Mouse (Mus musculus) lung, postnatal 0 days (tissue): ENCODE results near the gene Cplx2. TPM values are rescaled to one million over a fixed set of nuclear protein-coding genes. Genes with fewer than 3 reads are reported as not detected.
A peak's percentile ranks its signal among the peaks of the same experiment; 100 is the strongest.

Experiments
- ATAC-seq: fragments of 200-750 bp; cut with Nextera tagmentation; 2 replicates; pipeline ENCODE4 v1.8.0; 2017; ENCODE audit warnings: moderate library complexity
- DNase-seq: peaks from one replicate; pipeline ENCODE4 v3.0.0-alpha.2; 2016; ENCODE audit warnings: low spot score
- H3K27ac ChIP-seq: fragments of 300-500 bp; sonication (generic); 2 replicates; pipeline ENCODE4 v1.5.1; 2014; ENCODE audit warnings: antibody characterized with exemption, mild to moderate bottlenecking, low read length, mixed read lengths
- H3K27me3 ChIP-seq: fragments of 300-500 bp; sonication (generic); replicated peaks from 2 replicates; pipeline ENCODE4 v1.6.1; 2014; ENCODE audit warnings: low read length, mixed read lengths; ENCODE audit not compliant: insufficient read depth
- H3K36me3 ChIP-seq: fragments of 300-500 bp; sonication (generic); 2 replicates; pipeline ENCODE4 v1.6.1; 2014; ENCODE audit warnings: low read length, mixed read lengths; ENCODE audit not compliant: insufficient read depth
- H3K4me1 ChIP-seq: fragments of 300-500 bp; sonication (generic); 2 replicates; pipeline ENCODE4 v1.6.1; 2014; ENCODE audit warnings: antibody characterized with exemption, low read depth, low read length, mixed read lengths; ENCODE audit not compliant: insufficient read depth
- H3K4me2 ChIP-seq: fragments of 300-500 bp; sonication (generic); replicated peaks from 2 replicates; pipeline ENCODE4 v1.6.1; 2014; ENCODE audit warnings: low read depth, mild to moderate bottlenecking, low read length, moderate library complexity, mixed read lengths
- H3K4me3 ChIP-seq: fragments of 300-500 bp; sonication (generic); 2 replicates; pipeline ENCODE4 v1.5.1; 2014; ENCODE audit warnings: low read depth, low read length
- H3K9ac ChIP-seq: fragments of 300-500 bp; sonication (generic); replicated peaks from 2 replicates; pipeline ENCODE4 v1.6.1; 2014; ENCODE audit warnings: low read depth, mild to moderate bottlenecking
- H3K9me3 ChIP-seq: fragments of 300-500 bp; sonication (generic); 2 replicates; pipeline ENCODE4 v1.6.1; 2016; ENCODE audit warnings: low read length, mixed read lengths
- CTCF ChIP-seq: IDR thresholded peaks from 2 replicates; pipeline ENCODE4 v1.5.1; 2016; ENCODE audit warnings: antibody characterized with exemption, mild to moderate bottlenecking
- EP300 ChIP-seq: IDR thresholded peaks from 2 replicates; pipeline ENCODE4 v1.6.1; 2016; ENCODE audit warnings: antibody characterized with exemption, mild to moderate bottlenecking, control low read depth
- WGBS: fragments of 180-500 bp; shearing (Covaris S2); extraction: QIAGEN DNeasy Blood & Tissue Kit; methylation state at CpG from one replicate; pipeline ENCODE4 v1.1.7; 2014; 5-methylcytosine and 5-hydroxymethylcytosine counted together
- polyA plus RNA-seq: library from polyadenylated mRNA; unstranded; fragments of >200 nt; fragmentation: Nextera tagmentation; extraction: Ambion mirVana; gene quantifications from 2 replicates; pipeline ENCODE4 v1.2.1, GENCODE M21; 2015

Cplx2 gene
- polyA plus RNA-seq, 1 experiment from 2014 or later, result 3.1 TPM

GRCm38 (mm10) chr13:54425269-54425668, 54.1 kb downstream of the Cplx2 start:
- H3K27me3 ChIP-seq, result no peaks in the 10 kb centered on the region
- no peaks in the 10 kb centered on the region for H3K9me3 ChIP-seq
- DNase-seq, result peak; percentile 63
- WGBS, result 13% methylated on average over 2 of the region's 2 CpGs
- no peak overlapping the region for H3K4me3 ChIP-seq
- no peak overlapping the region for H3K4me2 ChIP-seq
- TF ChIP-seq CTCF (no peak), EP300 (no peak)
- no peak overlapping the region for H3K27ac ChIP-seq
- peak; percentile 92 for ATAC-seq
- H3K4me1 ChIP-seq, result peaks cover 4% of the 10 kb centered on the region; the same call in 1 of the 2 replicates
- no peaks in the 10 kb centered on the region for H3K36me3 ChIP-seq
- no peak overlapping the region; the same call in 1 of the 2 replicates for H3K9ac ChIP-seq

GRCm38 (mm10) chr13:54426781-54427655, 55.9 kb downstream of the Cplx2 start:
- H3K4me3 ChIP-seq, result no peak overlapping the region
- H3K9ac ChIP-seq, result no peak overlapping the region
- no peaks in the 10 kb centered on the region for H3K27me3 ChIP-seq
- H3K4me2 ChIP-seq, result no peak overlapping the region
- H3K36me3 ChIP-seq, result no peaks in the 10 kb centered on the region
- peaks cover 4% of the 10 kb centered on the region; the same call in 1 of the 2 replicates for H3K4me1 ChIP-seq
- no peak for TF ChIP-seq CTCF
- no peak for TF ChIP-seq EP300
- ATAC-seq (no peak), DNase-seq (no peak)
- no peak overlapping the region for H3K27ac ChIP-seq
- H3K9me3 ChIP-seq, result no peaks in the 10 kb centered on the region
- 65% methylated on average over 10 of the region's 10 CpGs for WGBS

GRCm38 (mm10) chr13:54428771-54429170, 57.6 kb downstream of the Cplx2 start:
- H3K27ac ChIP-seq, result no peak overlapping the region
- H3K4me3 ChIP-seq, result no peak overlapping the region
- H3K9me3 ChIP-seq, result no peaks in the 10 kb centered on the region
- 62% methylated on average over 3 of the region's 3 CpGs for WGBS
- no peaks in the 10 kb centered on the region for H3K27me3 ChIP-seq
- H3K36me3 ChIP-seq, result no peaks in the 10 kb centered on the region
- H3K9ac ChIP-seq, result no peak overlapping the region
- ATAC-seq (peak; percentile 54), DNase-seq (peak; percentile 67)
- TF ChIP-seq EP300, result no peak
- no peak overlapping the region for H3K4me2 ChIP-seq
- peaks cover 4% of the 10 kb centered on the region; the same call in 1 of the 2 replicates for H3K4me1 ChIP-seq

GRCm38 (mm10) chr13:54430051-54430450, 58.9 kb downstream of the Cplx2 start:
- no peak overlapping the region for H3K27ac ChIP-seq
- no peak for DNase-seq
- no peaks in the 10 kb centered on the region for H3K9me3 ChIP-seq
- WGBS, result 27% methylated on average over 2 of the region's 2 CpGs
- no peaks in the 10 kb centered on the region for H3K27me3 ChIP-seq
- H3K9ac ChIP-seq, result no peak overlapping the region
- no peak for ATAC-seq
- TF ChIP-seq CTCF (no peak), EP300 (no peak)
- no peak overlapping the region for H3K4me3 ChIP-seq
- peaks cover 4% of the 10 kb centered on the region; the same call in 1 of the 2 replicates for H3K4me1 ChIP-seq
- no peak overlapping the region for H3K4me2 ChIP-seq
- H3K36me3 ChIP-seq, result no peaks in the 10 kb centered on the region

GRCm38 (mm10) chr13:54431161-54431560, 60.0 kb downstream of the Cplx2 start:
- H3K27me3 ChIP-seq, result no peaks in the 10 kb centered on the region
- ATAC-seq (no peak), DNase-seq (no peak)
- H3K4me3 ChIP-seq, result no peak overlapping the region
- no peaks in the 10 kb centered on the region for H3K4me1 ChIP-seq
- H3K27ac ChIP-seq, result no peak overlapping the region
- H3K4me2 ChIP-seq, result no peak overlapping the region
- 77% methylated on average over 9 of the region's 9 CpGs for WGBS
- no peak overlapping the region for H3K9ac ChIP-seq
- no peaks in the 10 kb centered on the region for H3K36me3 ChIP-seq
- TF ChIP-seq CTCF (no peak), EP300 (no peak)
- H3K9me3 ChIP-seq, result no peaks in the 10 kb centered on the region

Other genes starting within 250 kb of the Cplx2 start
- gene Hrh2, start 179.2 kb upstream of the Cplx2 start, polyA plus RNA-seq, result 0.12 TPM in 2 replicates
- gene Thoc3, start 97.5 kb downstream of the Cplx2 start, polyA plus RNA-seq, result 56.5 and 60.8 TPM in 2 replicates
- 2.6 and 2.8 TPM in 2 replicates for gene Simc1, start 132.4 kb downstream of the Cplx2 start, polyA plus RNA-seq
- 95.1 and 105 TPM in 2 replicates for gene 4833439L19Rik, start 194.1 kb downstream of the Cplx2 start, polyA plus RNA-seq
- gene Arl10, start 203.7 kb downstream of the Cplx2 start, polyA plus RNA-seq, result 19.1 and 21.4 TPM in 2 replicates
- 29.4 and 31.0 TPM in 2 replicates for gene Nop16, start 218.7 kb downstream of the Cplx2 start, polyA plus RNA-seq
- gene Higd2a, start 218.9 kb downstream of the Cplx2 start, polyA plus RNA-seq, result 243 and 247 TPM in 2 replicates
- gene Cltb, start 240.0 kb downstream of the Cplx2 start, polyA plus RNA-seq, result 104 and 118 TPM in 2 replicates